Mouse (Mus musculus): ENCODE data around the gene Osm. TPM values are rescaled to one million over a fixed set of nuclear protein-coding genes. Genes with fewer than 3 reads are reported as not detected.
A peak's percentile ranks its signal among the peaks of the same experiment; 100 is the strongest.

The Osm gene
- polyA plus RNA-seq, 1 experiment from 2014 or later: 2.6 TPM

GRCm38 (mm10) chr11:4266271-4267201, 30.3 kb downstream of the Osm start:
- DNase-seq (ENCODE audit: low spot score): no peak

GRCm38 (mm10) chr11:4267202-4267578, 31.0 kb downstream of the Osm start:
- DNase-seq (ENCODE audit: low spot score): no peak

- DNase-seq (ENCODE audit: low spot score): peak; percentile 54
Measured at GRCm38 (mm10) chr11:4268500-4268899, 32.3 kb downstream of the Osm start.

- no peak for DNase-seq (ENCODE audit: low spot score)
Measured at GRCm38 (mm10) chr11:4270744-4271459, 34.7 kb downstream of the Osm start.

GRCm38 (mm10) chr11:4271544-4271943, 35.3 kb downstream of the Osm start:
- DNase-seq (ENCODE audit: low spot score): no peak

- DNase-seq (ENCODE audit: low spot score): no peak
Measured at GRCm38 (mm10) chr11:4276411-4276861, 40.2 kb downstream of the Osm start.

- no peak for DNase-seq (ENCODE audit: low spot score)
Measured at GRCm38 (mm10) chr11:4279909-4280308, 43.7 kb downstream of the Osm start.

- no peak for DNase-seq (ENCODE audit: low spot score)
Measured at GRCm38 (mm10) chr11:4281852-4282251, 45.6 kb downstream of the Osm start.

GRCm38 (mm10) chr11:4283627-4284026, 47.4 kb downstream of the Osm start:
- no peak for DNase-seq (ENCODE audit: low spot score)

- DNase-seq (ENCODE audit: low spot score): peak; percentile 58
Measured at GRCm38 (mm10) chr11:4289280-4289679, 53.1 kb downstream of the Osm start.

Other genes starting within 250 kb of the Osm start
- 0.08 and 0.27 TPM in 2 replicates for gene Sec14l4, start 205.0 kb upstream of the Osm start, polyA plus RNA-seq (2015; fragmentation: Nextera tagmentation; extraction: Ambion mirVana)
- gene Sec14l3, start 171.6 kb upstream of the Osm start, polyA plus RNA-seq (2015; fragmentation: Nextera tagmentation; extraction: Ambion mirVana): 0.64 and 0.91 TPM in 2 replicates
- 4.1 and 5.3 TPM in 2 replicates for gene Mtfp1, start 141.0 kb upstream of the Osm start, polyA plus RNA-seq (2015; fragmentation: Nextera tagmentation; extraction: Ambion mirVana)
- gene Sec14l2, start 113.0 kb upstream of the Osm start, polyA plus RNA-seq (2015; fragmentation: Nextera tagmentation; extraction: Ambion mirVana): 0.30 and 0.54 TPM in 2 replicates
- 18.9 and 19.6 TPM in 2 replicates for gene Rnf215, start 101.2 kb upstream of the Osm start, polyA plus RNA-seq (2015; fragmentation: Nextera tagmentation; extraction: Ambion mirVana)
- 2.0 and 2.2 TPM in 2 replicates for gene Ccdc157, start 76.1 kb upstream of the Osm start, polyA plus RNA-seq (2015; fragmentation: Nextera tagmentation; extraction: Ambion mirVana)
- gene Sf3a1, start 76.1 kb upstream of the Osm start, polyA plus RNA-seq (2015; fragmentation: Nextera tagmentation; extraction: Ambion mirVana): 35.4 and 42.0 TPM in 2 replicates
- gene Tbc1d10a, start 49.6 kb upstream of the Osm start, polyA plus RNA-seq (2015; fragmentation: Nextera tagmentation; extraction: Ambion mirVana): 50.1 and 58.2 TPM in 2 replicates
- 37.9 and 45.8 TPM in 2 replicates for gene Castor1, start 18.2 kb upstream of the Osm start, polyA plus RNA-seq (2015; fragmentation: Nextera tagmentation; extraction: Ambion mirVana)
- gene Lif, start 21.1 kb downstream of the Osm start, polyA plus RNA-seq (2015; fragmentation: Nextera tagmentation; extraction: Ambion mirVana): 0.49 and 0.65 TPM in 2 replicates
- gene Hormad2, start 204.7 kb downstream of the Osm start, polyA plus RNA-seq (2015; fragmentation: Nextera tagmentation; extraction: Ambion mirVana): 1.8 and 2.1 TPM in 2 replicates